10 mouse cellular contexts compared by ENCODE assay signal in genomic region chr14:21253993-21254339, GRCm38 (mm10).
DNase-seq lines count a peak whose midpoint lies in the region; ATAC-seq and TF ChIP-seq lines count a peak whose summit lies in the region.
"Had no signal": no experiment of that assay in that cellular context is flagged by ENCODE, and none has a peak within 500 bp of the region (broad histone marks: within the 10 kb centered on the region; RNA-seq: fewer than 3 reads in every experiment).

No protein-coding gene starts in this region.

- no peak overlapping the region for H3K27ac ChIP-seq in left cerebral cortex, adult 2 months
- H3K27ac ChIP-seq in hindbrain, embryonic 15.5 days (replicated peaks) = peak overlapping the region; percentile 83

- no peak for DNase-seq in left cerebral cortex, adult 2 months (ENCODE audit: extremely low spot score in 1 of 2, low spot score in 2 of 2)
- no peak for DNase-seq in left cerebral cortex, adult 11 months (ENCODE audit: low spot score)
- DNase-seq in brain, embryonic 14.5 days (ENCODE audit: low read depth) = peak; percentile 81
- DNase-seq in retina, adult 2 months (ENCODE audit: low read depth, low spot score) = peak; percentile 38
- DNase-seq in kidney, adult 9 months = no peak
- no peak for DNase-seq in lung, postnatal 4 days
- DNase-seq in testis, postnatal 14 days (ENCODE audit: low spot score) = no peak
- DNase-seq: heart, postnatal 36 days; thymus, postnatal 4 days had no signal

- peaks cover 23% of the 10 kb centered on the region for H3K4me1 ChIP-seq in hindbrain, embryonic 15.5 days (replicated peaks)

- intact Hi-C loops in left cerebral cortex, adult 2 months (cut with DNase I) = no loop called here

- H3K9ac ChIP-seq in hindbrain, embryonic 15.5 days = no peak overlapping the region

- H3K4me2 ChIP-seq in hindbrain, embryonic 15.5 days = no peak overlapping the region

- peak; percentile 52 for TF ChIP-seq CTCF in left cerebral cortex, adult 2 months (IDR thresholded peaks at IDR 0.05)
- TF ChIP-seq CTCF in brain, embryonic 14.5 days (IDR thresholded peaks at IDR 0.05; ENCODE audit: borderline replicate concordance, extremely low read depth, insufficient read depth, insufficient read length) = no peak

- no peak overlapping the region for H3K4me3 ChIP-seq in left cerebral cortex, adult 2 months
- H3K4me3 ChIP-seq in hindbrain, embryonic 15.5 days = no peak overlapping the region

- no peak for TF ChIP-seq POLR2A in brain, embryonic 14.5 days (IDR thresholded peaks at IDR 0.05; ENCODE audit: borderline replicate concordance, extremely low read depth, insufficient read depth, insufficient read length, poor library complexity, severe bottlenecking)

- H3K27me3 ChIP-seq in hindbrain, embryonic 15.5 days = no peaks in the 10 kb centered on the region

- no peaks in the 10 kb centered on the region for H3K9me3 ChIP-seq in hindbrain, embryonic 15.5 days

- 30% methylated on average over 2 of the region's 2 CpGs for WGBS in hindbrain, embryonic 15.5 days

- peak; percentile 29 for ATAC-seq in hindbrain, embryonic 15.5 days (ENCODE audit: low FRiP score, low read depth)

- no peaks in the 10 kb centered on the region for H3K36me3 ChIP-seq in hindbrain, embryonic 15.5 days

Comparison
In these comparisons a context has a peak if more than half of its experiments do, and no peak if none do; other contexts are left out.
1. DNase-seq: peak in brain, embryonic 14.5 days (single experiment) and retina, adult 2 months (single experiment); none in left cerebral cortex, adult 2 months (0 of 2), left cerebral cortex, adult 11 months (single experiment), kidney, adult 9 months (single experiment), lung, postnatal 4 days (0 of 2) and testis, postnatal 14 days (single experiment).